Mouse (Mus musculus) induced T-regulatory cell, adult 2 months (primary cell): ENCODE results near the gene Aff4.

Source experiments
- DNase-seq: peaks from one replicate; pipeline ENCODE4 v3.0.0-alpha.2; 2012; ENCODE audit warnings: low read depth

Aff4 gene

GRCm38 (mm10) chr11:53458996-53459395 lies 108.4 kb downstream of the Aff4 start:
- no peak for DNase-seq

- DNase-seq, result no peak
Observed at GRCm38 (mm10) chr11:53460192-53460591, 109.6 kb downstream of the Aff4 start.

GRCm38 (mm10) chr11:53461727-53462126 lies 111.1 kb downstream of the Aff4 start:
- no peak for DNase-seq

GRCm38 (mm10) chr11:53463551-53464424 lies 113.2 kb downstream of the Aff4 start:
- DNase-seq, result no peak

- peak; percentile 57 for DNase-seq
Observed at GRCm38 (mm10) chr11:53466231-53466971, 115.8 kb downstream of the Aff4 start.

GRCm38 (mm10) chr11:53469294-53469967 lies 118.8 kb downstream of the Aff4 start:
- no peak for DNase-seq

- peak; percentile 91 for DNase-seq
Observed at GRCm38 (mm10) chr11:53469968-53470695, 119.5 kb downstream of the Aff4 start, which contains the start of gene Gm9837. Gm9837 (minus strand) TSS chr11:53470479.
